Mouse (Mus musculus): ENCODE measurements at regions not wholly inside any gene's neighbourhood (a gene's known extent, or its start where the extent isn't known, plus 50 kb on each side); places are given as distances from the start of the nearest gene placed in this dataset.
"Not testable (repeated sequence)": the region's sequence is repeated elsewhere in the genome, so short reads cannot be mapped to it uniquely, and the experiment has no call there.

- DNase-seq: no peak
Observed at GRCm38 (mm10) chr3:40211793-40212192, 319.3 kb upstream of the Intu start.

- DNase-seq: no peak
Observed at GRCm38 (mm10) chr3:40226772-40227171, 304.3 kb upstream of the Intu start.

GRCm38 (mm10) chr3:40243499-40244101 is 287.5 kb upstream of the Intu start:
- DNase-seq: no peak

- no peak for DNase-seq
Observed at GRCm38 (mm10) chr3:40254376-40254775, 276.7 kb upstream of the Intu start.

- DNase-seq: no peak
Observed at GRCm38 (mm10) chr3:40262536-40262935, 268.6 kb upstream of the Intu start.

- DNase-seq: no peak
Observed at GRCm38 (mm10) chr3:40267514-40267913, 263.6 kb upstream of the Intu start.

- no peak for DNase-seq
Observed at GRCm38 (mm10) chr3:40282926-40283325, 248.2 kb upstream of the Intu start.

GRCm38 (mm10) chr3:40286959-40287710 is 244.0 kb upstream of the Intu start:
- no peak for DNase-seq

GRCm38 (mm10) chr3:40297120-40297519 is 234.0 kb upstream of the Intu start:
- no peak for DNase-seq

GRCm38 (mm10) chr3:40320319-40320718 is 210.8 kb upstream of the Intu start:
- no peak for DNase-seq

- no peak for DNase-seq
Observed at GRCm38 (mm10) chr3:40325872-40326803, 204.9 kb upstream of the Intu start.

GRCm38 (mm10) chr3:40339492-40340030 is 191.5 kb upstream of the Intu start:
- DNase-seq: no peak

GRCm38 (mm10) chr3:40355103-40355502 is 176.0 kb upstream of the Intu start:
- DNase-seq: no peak

- DNase-seq: no peak
Observed at GRCm38 (mm10) chr3:40368421-40368820, 162.7 kb upstream of the Intu start.

GRCm38 (mm10) chr3:40371411-40371810 is 159.7 kb upstream of the Intu start:
- DNase-seq: no peak

GRCm38 (mm10) chr3:40376220-40376619 is 154.9 kb upstream of the Intu start:
- not testable (repeated sequence) for DNase-seq

- DNase-seq: no peak
Observed at GRCm38 (mm10) chr3:40377416-40377815, 153.7 kb upstream of the Intu start.

- DNase-seq: no peak
Observed at GRCm38 (mm10) chr3:40379063-40379462, 152.0 kb upstream of the Intu start.

GRCm38 (mm10) chr3:40391631-40392030 is 139.5 kb upstream of the Intu start:
- peak; percentile 25 for DNase-seq

GRCm38 (mm10) chr3:40398184-40398583 is 132.9 kb upstream of the Intu start:
- no peak for DNase-seq

GRCm38 (mm10) chr3:40403402-40403801 is 127.7 kb upstream of the Intu start:
- DNase-seq: no peak

GRCm38 (mm10) chr3:40405095-40405948 is 125.8 kb upstream of the Intu start:
- DNase-seq: no peak

GRCm38 (mm10) chr3:40405949-40406236 is 125.2 kb upstream of the Intu start:
- no peak for DNase-seq

All from thymus, postnatal 14 days (tissue).